Mouse (Mus musculus) cerebellum, adult 2 months (tissue): Measurements from ENCODE around the gene Tmem110.

Experiments
- CTCF ChIP-seq: fragments of 200-500 bp; IDR thresholded peaks from 2 replicates; pipeline ENCODE4 v1.5.1; 2011; ENCODE audit warnings: low read depth, mild to moderate bottlenecking, control low read depth, low read length, moderate library complexity, borderline replicate concordance; ENCODE audit not compliant: insufficient read depth
- POLR2A ChIP-seq: fragments of 200-500 bp; IDR thresholded peaks from 2 replicates; pipeline ENCODE4 v1.6.1; 2011; ENCODE audit warnings: low read length, control low read depth, borderline replicate concordance; ENCODE audit not compliant: insufficient read depth

DNA sequence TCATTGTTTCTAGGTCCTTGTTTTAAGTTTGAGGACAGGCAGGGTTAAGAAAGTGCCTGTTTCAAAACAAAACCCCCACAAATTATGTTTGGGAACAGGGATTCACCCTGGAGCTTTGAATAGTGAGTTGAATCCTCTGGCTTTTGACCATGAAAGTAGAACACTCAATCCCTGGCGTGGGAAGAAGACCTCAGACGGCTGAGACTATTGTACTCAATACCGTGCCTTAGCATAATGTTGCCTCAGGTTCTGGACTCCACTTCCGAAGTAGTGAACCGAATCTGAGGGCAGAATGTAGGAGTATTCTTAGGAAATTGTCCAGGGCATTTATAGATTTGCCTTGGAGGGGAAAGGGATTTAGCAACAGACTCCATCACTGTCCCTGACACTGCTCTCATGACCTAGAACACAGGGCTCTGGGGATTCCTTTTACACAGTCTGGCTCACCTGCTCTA, 342 bp upstream of the Tmem110 start:
- no peak for TF ChIP-seq CTCF
- no peak for TF ChIP-seq POLR2A
